Mouse (Mus musculus): ENCODE data around the gene Rfng.

GRCm38 (mm10) chr11:120820546-120820945 is 36.5 kb upstream of the Rfng start:
- TF ChIP-seq POLR2A (IDR thresholded peaks at IDR 0.05; ENCODE audit: control insufficient read depth, extremely low read depth, insufficient read depth, low read length, poor library complexity) (no peak), CTCF (IDR thresholded peaks at IDR 0.05; ENCODE audit: borderline replicate concordance, control insufficient read depth, extremely low read depth, insufficient read depth, low read length, poor library complexity) (no peak)
